25 mouse cellular contexts compared by ENCODE assay signal in genomic region chr8:123131041-123131440, GRCm38 (mm10). TPM values are rescaled to one million over a fixed set of nuclear protein-coding genes. Genes with fewer than 3 reads are reported as not detected.
A peak's percentile ranks its signal among the peaks of the same experiment; 100 is the strongest.
DNase-seq lines count a peak whose midpoint lies in the region; ATAC-seq and TF ChIP-seq lines count a peak whose summit lies in the region.
"Had no signal": no experiment of that assay in that cellular context is flagged by ENCODE, and none has a peak within 500 bp of the region (broad histone marks: within the 10 kb centered on the region; RNA-seq: fewer than 3 reads in every experiment).

No protein-coding gene starts in this region.

- no peaks in the 10 kb centered on the region for H3K36me3 ChIP-seq in heart, embryonic 16.5 days (ENCODE audit: control insufficient read depth, insufficient read depth)
- no peaks in the 10 kb centered on the region for H3K36me3 ChIP-seq in liver, postnatal 0 days (replicated peaks; ENCODE audit: insufficient read depth, low read length)
- no peaks in the 10 kb centered on the region for H3K36me3 ChIP-seq in embryonic facial prominence, embryonic 15.5 days
- H3K36me3 ChIP-seq: embryonic facial prominence, embryonic 13.5 days; hindbrain, embryonic 13.5 days; midbrain, embryonic 12.5 days had no signal

- peak; percentile 93 for DNase-seq in heart, adult 11 months
- DNase-seq in heart, adult 8-10 months (ENCODE audit: low spot score): no peak
- DNase-seq in heart, postnatal 14 days: no peak
- no peak for DNase-seq in liver, postnatal 0 days
- no peak for DNase-seq in liver
- DNase-seq: adrenal gland, postnatal 14 days; cerebellum, adult 2 months; cerebellum, postnatal 25 days; gastrocnemius, postnatal 10 days; kidney, adult 18-20 months; lung, postnatal 14 days; right cerebral cortex, postnatal 14 days had no signal

- no peak for TF ChIP-seq CTCF in liver, postnatal 0 days (IDR thresholded peaks at IDR 0.05; ENCODE audit: low read depth)

- ATAC-seq in heart, embryonic 16.5 days (replicated peaks; ENCODE audit: extremely low read depth, insufficient read depth, low FRiP score): no peak
- peak; percentile 22; the same call in 1 of the 2 replicates for ATAC-seq in liver, postnatal 0 days
- ATAC-seq in embryonic facial prominence, embryonic 15.5 days (ENCODE audit: insufficient number of reproducible peaks, low FRiP score, low TSS enrichment, low read depth): no peak
- ATAC-seq: CD4-positive, CD25-positive, alpha-beta regulatory T cell, adult 4 months; forebrain, embryonic 14.5 days had no signal

- no peaks in the 10 kb centered on the region; the same call in 1 of the 2 replicates for H3K9me3 ChIP-seq in heart, embryonic 16.5 days (replicated peaks; ENCODE audit: control insufficient read depth, low read length)
- no peaks in the 10 kb centered on the region; the same call in 1 of the 2 replicates for H3K9me3 ChIP-seq in liver, postnatal 0 days (ENCODE audit: low read length)
- H3K9me3 ChIP-seq in embryonic facial prominence, embryonic 15.5 days (replicated peaks): no peaks in the 10 kb centered on the region
- H3K9me3 ChIP-seq: hindbrain, embryonic 13.5 days had no signal

- no peak overlapping the region for H3K4me3 ChIP-seq in heart, embryonic 16.5 days (ENCODE audit: low read length)
- no peak overlapping the region for H3K4me3 ChIP-seq in liver, postnatal 0 days (ENCODE audit: low read depth, low read length)
- no peak overlapping the region for H3K4me3 ChIP-seq in embryonic facial prominence, embryonic 15.5 days (replicated peaks)
- H3K4me3 ChIP-seq: embryonic facial prominence, embryonic 13.5 days; hindbrain, embryonic 13.5 days; left cerebral cortex, adult 2 months; midbrain, embryonic 12.5 days had no signal

- TF ChIP-seq EP300 in liver, postnatal 0 days (IDR thresholded peaks at IDR 0.05; ENCODE audit: low read depth): no peak

- 40% methylated on average over 9 of the region's 9 CpGs for WGBS in heart, embryonic 16.5 days
- WGBS in liver, postnatal 0 days (ENCODE audit: insufficient replicate concordance): 46% methylated on average over 9 of the region's 9 CpGs
- WGBS in embryonic facial prominence, embryonic 15.5 days: 62% methylated on average over 9 of the region's 9 CpGs

- H3K4me2 ChIP-seq in heart, embryonic 16.5 days (ENCODE audit: low read depth, low read length): peak overlapping the region; percentile 10; the same call in 1 of the 2 replicates
- no peak overlapping the region for H3K4me2 ChIP-seq in liver, postnatal 0 days (ENCODE audit: low read depth, low read length)
- no peak overlapping the region for H3K4me2 ChIP-seq in embryonic facial prominence, embryonic 15.5 days (replicated peaks)
- H3K4me2 ChIP-seq: embryonic facial prominence, embryonic 13.5 days; hindbrain, embryonic 13.5 days; midbrain, embryonic 12.5 days had no signal

- peaks cover 5% of the 10 kb centered on the region for H3K27me3 ChIP-seq in heart, embryonic 16.5 days (ENCODE audit: control insufficient read depth, insufficient read depth, low read length)
- H3K27me3 ChIP-seq in liver, postnatal 0 days (ENCODE audit: insufficient read depth, low read length): peaks cover 19% of the 10 kb centered on the region
- no peaks in the 10 kb centered on the region for H3K27me3 ChIP-seq in embryonic facial prominence, embryonic 15.5 days

- 0 out of 2 replicates have a peak, but pooled peaks cover 2% of the 10 kb centered on the region for H3K4me1 ChIP-seq in heart, embryonic 16.5 days (ENCODE audit: control insufficient read depth, insufficient read depth, low read length)
- H3K4me1 ChIP-seq in liver, postnatal 0 days (ENCODE audit: insufficient read depth): peaks cover 5% of the 10 kb centered on the region
- H3K4me1 ChIP-seq in embryonic facial prominence, embryonic 15.5 days: peaks cover 21% of the 10 kb centered on the region

- no peak overlapping the region for H3K27ac ChIP-seq in heart, embryonic 16.5 days (ENCODE audit: low read length)
- no peak overlapping the region for H3K27ac ChIP-seq in liver, postnatal 0 days (ENCODE audit: low read depth)
- H3K27ac ChIP-seq in embryonic facial prominence, embryonic 15.5 days (replicated peaks): 0 out of 2 replicates have a peak overlapping the region, but pooled peaks have one; percentile 19
- H3K27ac ChIP-seq: embryonic facial prominence, embryonic 13.5 days; hindbrain, embryonic 13.5 days; left cerebral cortex, adult 2 months; liver, embryonic 14.5 days; midbrain, embryonic 12.5 days had no signal

- no peak overlapping the region for H3K9ac ChIP-seq in heart, embryonic 16.5 days (ENCODE audit: low read length)
- H3K9ac ChIP-seq in liver, postnatal 0 days (replicated peaks): no peak overlapping the region
- H3K9ac ChIP-seq in embryonic facial prominence, embryonic 15.5 days: no peak overlapping the region
- H3K9ac ChIP-seq: embryonic facial prominence, embryonic 13.5 days; hindbrain, embryonic 13.5 days; liver, embryonic 14.5 days; midbrain, embryonic 12.5 days had no signal

- intact Hi-C loops in heart, postnatal 14 days (cut with DNase I): no loop called here

RNA-seq across cellular contexts. Expression of gene Cpne7, which starts 13.9 kb away (rescaled TPM):
- 1 to 10 TPM in 2 of 4 experiments, under 1 TPM in 2; 0.52 to 1.7 (median 0.89) TPM for total RNA-seq in heart, adult 8-10 months (2022)
- polyA plus RNA-seq in heart, embryonic 16.5 days (2015; fragmentation: Nextera tagmentation; extraction: Ambion mirVana): 0.20 and 0.35 TPM in 2 replicates
- under 1 TPM; 0.31 to 0.39 TPM for total RNA-seq in heart, postnatal 14 days (2021)
- polyA plus RNA-seq in liver, postnatal 0 days (2015; fragmentation: Nextera tagmentation; extraction: Ambion mirVana): 0.06 TPM in 2 replicates
- 6.5 and 6.9 TPM in 2 replicates for polyA plus RNA-seq in embryonic facial prominence, embryonic 15.5 days (2015; fragmentation: Nextera tagmentation; extraction: Ambion mirVana)
- total RNA-seq: megakaryocyte progenitor cell, adult 5-6 weeks had no signal

RNA-seq across cellular contexts. Expression of gene Sult5a1, which starts 27.1 kb away (rescaled TPM):
- total RNA-seq in heart, adult 8-10 months (2022): under 1 TPM; 0.34 to 0.87 (median 0.60) TPM
- 4.4 and 5.8 TPM in 2 replicates for polyA plus RNA-seq in heart, embryonic 16.5 days (2015; fragmentation: Nextera tagmentation; extraction: Ambion mirVana)
- total RNA-seq in heart, postnatal 14 days (2021): 1 to 10 TPM; 1.2 to 2.1 TPM
- 2.4 and 4.0 TPM in 2 replicates for polyA plus RNA-seq in liver, postnatal 0 days (2015; fragmentation: Nextera tagmentation; extraction: Ambion mirVana)
- 47.8 and 50.7 TPM in 2 replicates for polyA plus RNA-seq in embryonic facial prominence, embryonic 15.5 days (2015; fragmentation: Nextera tagmentation; extraction: Ambion mirVana)
- total RNA-seq: left cerebral cortex, postnatal 36 days; megakaryocyte progenitor cell, adult 5-6 weeks; monocyte, adult 5-6 weeks; neutrophil, adult 5-6 weeks had no signal

RNA-seq across cellular contexts. Expression of gene Rpl13, which starts 28.9 kb away (rescaled TPM):
- total RNA-seq in heart, adult 8-10 months (2022): 100 to 1,000 TPM; 402 to 462 (median 427) TPM
- 676 and 829 TPM in 2 replicates for polyA plus RNA-seq in heart, embryonic 16.5 days (2015; fragmentation: Nextera tagmentation; extraction: Ambion mirVana)
- 100 to 1,000 TPM; 426 to 446 TPM for total RNA-seq in heart, postnatal 14 days (2021)
- 811 and 871 TPM in 2 replicates for polyA plus RNA-seq in liver, postnatal 0 days (2015; fragmentation: Nextera tagmentation; extraction: Ambion mirVana)
- 1,311 and 1,540 TPM in 2 replicates for polyA plus RNA-seq in embryonic facial prominence, embryonic 15.5 days (2015; fragmentation: Nextera tagmentation; extraction: Ambion mirVana)

RNA-seq across cellular contexts. Expression of gene Dpep1, which starts 55.0 kb away (rescaled TPM):
- 10 to 100 TPM; 22.6 to 45.5 (median 37.4) TPM for total RNA-seq in heart, adult 8-10 months (2022)
- polyA plus RNA-seq in heart, embryonic 16.5 days (2015; fragmentation: Nextera tagmentation; extraction: Ambion mirVana): 10.3 and 10.4 TPM in 2 replicates
- total RNA-seq in heart, postnatal 14 days (2021): 10 to 100 TPM; 28.6 to 43.2 TPM
- polyA plus RNA-seq in liver, postnatal 0 days (2015; fragmentation: Nextera tagmentation; extraction: Ambion mirVana): 0.99 and 1.2 TPM in 2 replicates
- polyA plus RNA-seq in embryonic facial prominence, embryonic 15.5 days (2015; fragmentation: Nextera tagmentation; extraction: Ambion mirVana): 14.3 and 18.6 TPM in 2 replicates
- total RNA-seq: left cerebral cortex, adult 2 months; left cerebral cortex, postnatal 36 days; megakaryocyte progenitor cell, adult 5-6 weeks; monocyte, adult 5-6 weeks; neutrophil, adult 5-6 weeks had no signal
- polyA plus RNA-seq: CD4-positive, CD25-positive, alpha-beta regulatory T cell, adult 4 months; forebrain, embryonic 14.5 days had no signal
